Mouse (Mus musculus) cortical plate, adult 2 months (tissue): ENCODE results near the gene Usp44.

Experiments
- CTCF ChIP-seq: fragments of 200-500 bp; IDR thresholded peaks from 2 replicates; pipeline ENCODE4 v1.5.1; 2011; ENCODE audit warnings: mild to moderate bottlenecking, control low read depth, low read length; ENCODE audit not compliant: insufficient read depth; ENCODE audit errors: extremely low read depth
- POLR2A ChIP-seq: fragments of 200-500 bp; IDR thresholded peaks from 2 replicates; pipeline ENCODE4 v1.6.1; 2011; ENCODE audit warnings: mild to moderate bottlenecking, low read length, control low read depth; ENCODE audit not compliant: insufficient read depth; ENCODE audit errors: extremely low read depth

DNA sequence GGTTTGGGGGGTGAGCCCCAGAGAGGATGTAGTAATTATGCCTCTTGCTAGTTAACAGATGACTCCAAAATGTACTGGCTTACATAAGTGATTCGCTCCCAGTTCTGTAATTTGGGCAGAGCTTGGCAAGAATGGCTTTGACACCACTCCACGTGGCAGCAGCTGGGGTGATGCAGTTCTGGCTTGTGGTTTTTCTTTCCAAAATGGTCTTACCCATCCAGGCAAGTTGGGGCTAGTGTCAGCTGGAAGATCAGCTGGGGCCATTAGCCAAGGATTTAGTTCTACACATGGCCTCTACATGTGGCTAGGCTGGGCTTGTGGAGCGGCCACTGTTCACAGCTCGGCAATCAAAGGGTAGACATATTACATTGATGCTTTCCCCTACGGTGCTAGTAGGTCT, 30.5 kb upstream of the Usp44 start:
- TF ChIP-seq CTCF (no peak), POLR2A (no peak)
